Mouse (Mus musculus) lung, postnatal 0 days (tissue): ENCODE measurements around the gene Rph3al.

ENCODE experiments used
- CTCF ChIP-seq: IDR thresholded peaks from 2 replicates; pipeline ENCODE4 v1.5.1; 2016; ENCODE audit warnings: antibody characterized with exemption, mild to moderate bottlenecking
- EP300 ChIP-seq: IDR thresholded peaks from 2 replicates; pipeline ENCODE4 v1.6.1; 2016; ENCODE audit warnings: antibody characterized with exemption, mild to moderate bottlenecking, control low read depth

- TF ChIP-seq EP300 (no peak), CTCF (no peak)
These were observed 143.5 kb downstream of the Rph3al start for GRCm38 (mm10) chr11:75794602-75795320.
